Mouse (Mus musculus): Measurements from ENCODE around the gene Pogz. TPM values are rescaled to one million over a fixed set of nuclear protein-coding genes. Genes with fewer than 3 reads are reported as not detected.

The Pogz gene
- total RNA-seq (2021): 10 to 100 TPM; 14.9 to 18.4 TPM
- long read RNA-seq, experiment 1, partial matches to known transcripts: 2 of 4 reads
- long read RNA-seq, experiment 1, other reads (novel, unspliced or antisense): 2 of 4 reads
- long read RNA-seq, experiment 2, full-length matches to known transcripts: 1 of 2 reads
- long read RNA-seq, experiment 2, partial matches to known transcripts: 0 of 2 reads
- long read RNA-seq, experiment 2, other reads (novel, unspliced or antisense): 1 of 2 reads

DNA sequence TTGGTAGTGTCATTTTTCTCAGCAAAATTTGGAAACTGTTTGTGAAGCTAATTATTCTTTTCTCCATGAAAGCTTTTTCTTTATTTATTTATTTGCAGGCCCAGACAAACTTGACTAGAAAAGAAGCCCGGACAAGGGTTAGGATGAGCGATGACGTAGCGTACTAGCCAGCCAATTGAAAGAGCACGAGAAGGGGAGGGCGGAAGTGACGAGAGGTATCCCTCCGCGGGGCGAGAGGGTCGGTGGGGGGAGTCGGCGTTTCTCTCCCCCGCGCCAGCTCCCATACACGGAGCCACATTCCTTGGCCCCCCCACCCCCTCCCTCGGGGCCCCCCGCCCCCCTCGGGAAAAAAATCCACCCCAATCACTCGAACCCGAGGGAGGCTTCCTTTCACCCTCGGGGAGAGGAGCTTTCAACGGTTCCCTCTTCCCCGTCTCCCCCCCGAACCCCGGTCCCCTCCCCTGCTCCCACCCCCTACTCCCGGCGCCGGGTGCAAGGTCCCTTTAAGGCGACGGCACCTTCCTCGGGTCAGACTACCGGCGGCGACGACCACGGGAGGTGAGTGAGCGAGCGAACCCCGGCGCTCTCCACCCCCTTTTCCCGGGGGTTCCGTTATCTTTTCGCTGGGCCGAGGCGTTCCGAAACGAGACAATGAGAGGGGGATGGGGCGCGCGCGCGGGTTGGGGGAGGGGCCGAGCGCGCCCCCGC, at the start of gene Pogz:
Gene Pogz, plus strand, starts transcription at position 385 of the 708 bp plus-strand sequence.
- Histone ChIP-seq H3K27ac (peak within 1 kb of the TSS; percentile 97), H3K4me3 (peak within 1 kb of the TSS; percentile 79)
- TF ChIP-seq CTCF (IDR thresholded peaks at IDR 0.05): no peak
- intact Hi-C loops (cut with DNase I): loop anchor here (1.0 kb wide), 1 partner anchor 16 kb away; no protein-coding TSS in a partner anchor
- DNase-seq: peak; percentile 96

GRCm38 (mm10) chr3:94789071-94789470, 48.3 kb upstream of the Pogz start:
- Histone ChIP-seq H3K27ac (no peak overlapping the region), H3K4me3 (no peak overlapping the region)
- no peak for TF ChIP-seq CTCF (IDR thresholded peaks at IDR 0.05)
- DNase-seq: no peak
- intact Hi-C loops (cut with DNase I): no loop called here

DNA sequence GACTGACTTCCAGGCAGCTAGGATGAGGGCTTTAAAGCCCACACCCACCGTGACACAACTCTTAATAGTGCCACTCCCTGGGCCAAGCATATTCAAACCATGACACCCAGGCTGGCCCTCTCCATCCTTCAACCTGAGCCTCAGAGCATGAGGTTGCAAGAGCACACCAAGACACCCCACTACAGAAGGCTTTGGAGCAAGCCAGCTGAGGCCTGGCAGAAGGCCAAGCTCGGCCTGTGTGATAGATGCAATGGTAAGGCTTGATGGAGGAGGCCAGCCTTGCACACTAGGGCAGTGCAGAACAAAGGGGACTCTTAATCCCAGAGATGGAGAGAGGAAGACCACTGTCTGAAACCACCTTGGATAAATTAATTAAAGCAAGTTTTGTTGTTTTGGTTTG, 47.9 kb upstream of the Pogz start:
- Histone ChIP-seq H3K27ac (no peak overlapping the region), H3K4me3 (no peak overlapping the region)
- intact Hi-C loops (cut with DNase I): no loop called here
- no peak for TF ChIP-seq CTCF (IDR thresholded peaks at IDR 0.05)
- no peak for DNase-seq

DNA sequence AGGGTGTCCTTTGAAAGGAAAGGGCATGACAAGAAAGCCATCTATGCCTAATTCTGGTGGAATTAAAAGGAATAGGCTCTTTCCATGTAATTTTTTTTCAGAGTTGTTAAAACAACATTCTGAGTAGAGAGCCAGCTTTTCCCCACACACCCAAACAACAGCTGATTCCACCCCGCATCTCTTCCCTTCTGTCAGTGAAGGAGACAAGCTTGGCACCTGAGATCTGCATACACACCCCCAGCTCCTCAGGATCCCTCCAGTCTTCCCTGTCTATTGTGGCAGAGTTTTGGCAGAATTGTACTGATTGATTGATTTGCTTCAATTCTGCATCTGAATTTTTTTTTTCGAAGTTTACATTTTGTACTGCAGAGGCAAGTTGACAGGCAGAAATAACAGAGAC, 45.1 kb upstream of the Pogz start:
- no peak overlapping the region for H3K27ac ChIP-seq
- no peak for TF ChIP-seq CTCF (IDR thresholded peaks at IDR 0.05)
- intact Hi-C loops (cut with DNase I): no loop called here
- DNase-seq: no peak
- no peak overlapping the region for H3K4me3 ChIP-seq

- Histone ChIP-seq H3K27ac (no peak overlapping the region), H3K4me3 (no peak overlapping the region)
- TF ChIP-seq CTCF (IDR thresholded peaks at IDR 0.05): no peak
- intact Hi-C loops (cut with DNase I): no loop called here
- DNase-seq: no peak
Observed at GRCm38 (mm10) chr3:94793672-94794071, 43.7 kb upstream of the Pogz start.

DNA sequence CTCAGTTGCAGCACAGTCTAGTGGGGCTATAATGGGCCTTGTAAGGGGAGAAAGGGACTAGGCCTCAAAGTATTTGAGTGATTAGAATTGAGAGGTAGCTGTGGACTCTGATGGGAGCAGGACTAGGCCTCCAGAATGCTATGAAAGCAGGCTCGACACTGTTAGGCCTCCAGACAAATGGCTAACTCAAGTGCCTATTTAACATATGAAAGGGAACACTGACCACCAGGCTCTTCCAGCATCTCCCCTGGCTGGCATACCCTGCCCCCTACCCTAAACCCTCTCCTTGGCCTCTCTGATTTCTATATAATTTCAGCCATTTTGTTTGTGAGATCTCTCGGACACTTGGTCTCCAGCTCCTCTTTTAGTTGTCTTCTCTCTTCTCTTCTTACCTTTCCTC, 43.0 kb upstream of the Pogz start:
- H3K4me3 ChIP-seq: no peak overlapping the region
- intact Hi-C loops (cut with DNase I): no loop called here
- TF ChIP-seq CTCF (IDR thresholded peaks at IDR 0.05): no peak
- no peak overlapping the region for H3K27ac ChIP-seq
- no peak for DNase-seq

DNA sequence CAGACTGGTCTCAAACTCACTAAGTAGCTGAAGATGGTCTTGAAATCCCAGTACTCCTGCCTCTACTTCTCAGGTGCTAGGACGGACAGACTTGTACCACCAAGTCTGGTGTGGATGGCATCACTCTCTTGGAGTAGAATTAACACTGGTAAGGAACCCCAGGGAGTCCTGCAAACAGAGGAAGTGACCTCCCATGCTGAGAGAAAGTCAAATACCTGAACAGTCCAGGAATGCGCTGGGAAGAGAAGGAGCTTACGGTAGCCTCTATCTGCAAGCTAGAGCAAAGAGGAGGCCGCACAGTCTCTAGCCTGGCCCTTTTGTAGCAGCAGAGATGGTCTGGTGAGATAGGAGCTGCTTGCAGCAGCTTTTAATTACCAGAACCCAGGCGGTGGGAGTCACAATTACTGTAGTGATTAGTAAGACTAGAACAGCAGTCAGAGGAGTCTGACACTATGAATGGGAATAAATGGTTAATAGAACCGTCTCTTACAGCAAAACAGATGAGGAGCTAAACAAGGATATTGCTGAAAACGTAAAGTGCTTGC, 41.7 kb upstream of the Pogz start:
- Histone ChIP-seq H3K4me3 (no peak overlapping the region), H3K27ac (no peak overlapping the region)
- intact Hi-C loops (cut with DNase I): no loop called here
- no peak for TF ChIP-seq CTCF (IDR thresholded peaks at IDR 0.05)
- DNase-seq: no peak

GRCm38 (mm10) chr3:94796181-94796580, 41.2 kb upstream of the Pogz start:
- intact Hi-C loops (cut with DNase I): no loop called here
- Histone ChIP-seq H3K4me3 (no peak overlapping the region), H3K27ac (no peak overlapping the region)
- DNase-seq: no peak
- TF ChIP-seq CTCF (IDR thresholded peaks at IDR 0.05): no peak

DNA sequence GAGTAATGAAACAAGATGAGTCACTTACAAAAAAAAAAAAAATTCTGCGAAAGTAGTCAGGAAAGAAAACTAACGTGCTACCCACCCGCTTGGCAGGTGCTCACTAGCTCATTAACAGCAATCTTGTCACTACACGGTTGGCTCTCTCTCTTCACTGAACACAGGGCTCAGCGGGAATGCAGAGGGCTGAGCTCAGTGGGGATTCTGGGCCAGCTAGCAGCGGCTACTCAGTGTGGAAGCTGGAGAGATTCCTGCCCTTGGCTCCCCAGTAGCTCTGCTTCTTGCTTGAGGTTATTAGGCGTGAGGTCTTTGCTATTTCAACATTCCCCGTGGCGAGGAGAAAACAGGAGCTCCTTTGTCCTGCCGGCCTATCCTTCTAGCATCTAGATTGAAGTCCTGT, 33.2 kb upstream of the Pogz start:
- Histone ChIP-seq H3K27ac (peak overlapping the region; percentile 38), H3K4me3 (peak overlapping the region; percentile 26)
- TF ChIP-seq CTCF (IDR thresholded peaks at IDR 0.05): no peak
- peak; percentile 66 for DNase-seq
- intact Hi-C loops (cut with DNase I): no loop called here

- intact Hi-C loops (cut with DNase I): no loop called here
- Histone ChIP-seq H3K27ac (no peak overlapping the region), H3K4me3 (no peak overlapping the region)
- TF ChIP-seq CTCF (IDR thresholded peaks at IDR 0.05): no peak
- no peak for DNase-seq
Observed at GRCm38 (mm10) chr3:94804976-94805375, 32.4 kb upstream of the Pogz start.

DNA sequence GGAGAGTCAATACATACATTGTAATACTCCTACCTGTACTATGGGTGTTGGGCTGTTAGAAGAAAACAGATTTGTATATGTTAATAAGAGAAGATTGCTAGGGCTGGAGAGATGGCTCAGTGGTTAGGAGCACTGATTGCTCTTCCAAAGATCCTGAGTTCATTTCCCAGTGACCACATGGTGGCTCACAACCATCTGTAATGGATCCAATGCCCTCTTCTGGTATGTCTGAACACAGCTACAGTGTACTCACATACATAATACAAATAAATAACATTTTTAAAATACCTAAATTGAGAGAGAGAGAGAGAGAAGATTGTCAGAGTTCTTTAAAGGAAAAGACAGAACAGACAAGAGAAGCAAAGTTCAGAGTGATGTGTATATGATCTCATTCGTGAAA, 29.1 kb upstream of the Pogz start:
- Histone ChIP-seq H3K27ac (no peak overlapping the region), H3K4me3 (no peak overlapping the region)
- intact Hi-C loops (cut with DNase I): no loop called here

DNA sequence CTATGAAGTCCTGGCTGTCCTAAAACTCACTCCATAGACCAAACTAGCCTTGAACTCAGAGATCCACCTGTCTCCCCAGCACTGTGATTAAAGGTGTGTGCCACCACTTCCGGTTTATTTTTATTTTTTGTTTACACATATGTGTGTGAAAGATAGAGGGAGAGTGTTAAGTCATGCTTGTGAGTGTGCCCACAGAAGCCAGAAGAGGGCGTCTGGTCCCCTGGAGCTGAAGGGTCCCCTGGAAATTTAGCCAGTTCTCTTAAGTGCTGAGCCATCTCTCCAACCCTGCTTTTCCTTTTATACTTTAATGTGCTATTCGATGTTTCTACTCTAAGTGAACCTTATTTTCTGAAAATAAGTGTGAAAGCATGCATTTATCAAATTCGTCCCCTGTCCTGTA, 25.7 kb upstream of the Pogz start:
- H3K4me3 ChIP-seq: no peak overlapping the region
- DNase-seq: peak; percentile 35
- H3K27ac ChIP-seq: no peak overlapping the region
- intact Hi-C loops (cut with DNase I): loop anchor here (5.0 kb wide), 1 partner anchor 36 kb away; no protein-coding TSS in a partner anchor
- TF ChIP-seq CTCF (IDR thresholded peaks at IDR 0.05): peak; percentile 65

More for the DNA sequence above, 29.1 kb upstream of the Pogz start:
- peak; percentile 2; the same call in 1 of the 2 replicates for TF ChIP-seq CTCF (IDR thresholded peaks at IDR 0.05)
- no peak for DNase-seq

DNA sequence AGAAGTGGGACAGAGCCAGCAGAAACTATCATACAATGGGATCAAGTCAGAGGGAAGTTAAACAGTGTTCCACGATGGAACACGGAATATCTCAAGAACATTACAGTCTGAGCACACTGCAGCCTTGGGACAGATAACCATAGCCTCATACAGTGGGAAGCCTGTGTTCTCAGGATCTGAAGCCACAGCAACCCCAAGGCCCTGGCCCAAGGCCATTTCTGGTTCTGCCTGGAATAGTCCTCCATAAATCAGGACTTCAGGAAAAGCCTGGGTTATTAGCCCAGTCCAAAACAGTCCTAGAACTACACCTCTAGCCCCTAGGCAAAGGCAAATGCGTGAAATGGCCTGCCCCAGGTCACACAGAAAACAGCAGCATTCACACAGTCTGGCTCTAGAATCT, 23.7 kb upstream of the Pogz start:
- TF ChIP-seq CTCF (IDR thresholded peaks at IDR 0.05): no peak
- Histone ChIP-seq H3K4me3 (no peak overlapping the region), H3K27ac (no peak overlapping the region)
- no peak for DNase-seq
- intact Hi-C loops (cut with DNase I): loop anchor here (5.0 kb wide), 1 partner anchor 34 kb away; no protein-coding TSS in a partner anchor

Measured in gastrocnemius, adult 2 months (tissue).